Mouse (Mus musculus) liver, embryonic 13.5 days (tissue): ENCODE results near the gene Wdr46. TPM values are rescaled to one million over a fixed set of nuclear protein-coding genes. Genes with fewer than 3 reads are reported as not detected.
"Not testable (repeated sequence)": the region's sequence is repeated elsewhere in the genome, so short reads cannot be mapped to it uniquely, and the experiment has no call there.

Experiments used
- ATAC-seq: fragments of 200-750 bp; cut with Nextera tagmentation; 2 replicates; pipeline ENCODE4 v1.8.0; 2017; ENCODE audit warnings: low read depth, mild to moderate bottlenecking, moderate number of reproducible peaks, moderate library complexity
- DNase-seq: peaks from one replicate; pipeline ENCODE4 v3.0.0; 2022
- H3K27ac ChIP-seq: fragments of 300-500 bp; sonication (generic); 2 replicates; pipeline ENCODE4 v1.5.1; 2015; ENCODE audit warnings: moderate library complexity, mild to moderate bottlenecking, inconsistent platforms
- H3K27me3 ChIP-seq: fragments of 300-500 bp; sonication (generic); 2 replicates; pipeline ENCODE4 v1.6.1; 2015; ENCODE audit warnings: mild to moderate bottlenecking, inconsistent platforms
- H3K36me3 ChIP-seq: fragments of 300-500 bp; sonication (generic); 2 replicates; pipeline ENCODE4 v1.6.1; 2015; ENCODE audit warnings: mild to moderate bottlenecking, inconsistent platforms
- H3K4me1 ChIP-seq: fragments of 300-500 bp; sonication (generic); replicated peaks from 2 replicates; pipeline ENCODE4 v1.6.1; 2015; ENCODE audit warnings: inconsistent platforms
- H3K4me2 ChIP-seq: fragments of 300-500 bp; sonication (generic); 2 replicates; pipeline ENCODE4 v1.6.1; 2015; ENCODE audit warnings: inconsistent platforms, mild to moderate bottlenecking, moderate library complexity
- H3K4me3 ChIP-seq: fragments of 300-500 bp; sonication (generic); replicated peaks from 2 replicates; pipeline ENCODE4 v1.5.1; 2015; ENCODE audit warnings: mild to moderate bottlenecking, inconsistent platforms
- H3K9ac ChIP-seq: fragments of 300-500 bp; sonication (generic); 2 replicates; pipeline ENCODE4 v1.6.1; 2015; ENCODE audit warnings: mild to moderate bottlenecking, inconsistent platforms
- H3K9me3 ChIP-seq: fragments of 300-500 bp; sonication (generic); replicated peaks from 2 replicates; pipeline ENCODE4 v1.6.1; 2016; ENCODE audit warnings: inconsistent platforms
- WGBS: fragments of 180-500 bp; shearing (Covaris S2); methylation state at CpG from one replicate; pipeline ENCODE4 v1.1.7; 2015; ENCODE audit not compliant: insufficient replicate concordance; 5-methylcytosine and 5-hydroxymethylcytosine counted together
- polyA plus RNA-seq: library from polyadenylated mRNA; unstranded; fragments of >200 nt; fragmentation: Nextera tagmentation; extraction: Ambion mirVana; gene quantifications from 2 replicates; pipeline ENCODE4 v1.2.1, GENCODE M21; 2015

The Wdr46 gene
- polyA plus RNA-seq, 1 experiment from 2014 or later: 30.1 TPM

- peaks cover 50% of the 10 kb centered on the region for H3K4me1 ChIP-seq
- no peak for DNase-seq
- H3K4me2 ChIP-seq: no peak overlapping the region
- H3K36me3 ChIP-seq: peaks cover 84% of the 10 kb centered on the region
- H3K9ac ChIP-seq: no peak overlapping the region
- no peak for ATAC-seq
- peak overlapping the region; percentile 11; the same call in 1 of the 2 replicates for H3K27ac ChIP-seq
- H3K4me3 ChIP-seq: no peak overlapping the region
- 63% methylated on average over 10 of the region's 10 CpGs for WGBS
- H3K9me3 ChIP-seq: no peaks in the 10 kb centered on the region
- H3K27me3 ChIP-seq: no peaks in the 10 kb centered on the region
These were observed 7.1 kb downstream of the Wdr46 start for GRCm38 (mm10) chr17:33947430-33948089.

DNA sequence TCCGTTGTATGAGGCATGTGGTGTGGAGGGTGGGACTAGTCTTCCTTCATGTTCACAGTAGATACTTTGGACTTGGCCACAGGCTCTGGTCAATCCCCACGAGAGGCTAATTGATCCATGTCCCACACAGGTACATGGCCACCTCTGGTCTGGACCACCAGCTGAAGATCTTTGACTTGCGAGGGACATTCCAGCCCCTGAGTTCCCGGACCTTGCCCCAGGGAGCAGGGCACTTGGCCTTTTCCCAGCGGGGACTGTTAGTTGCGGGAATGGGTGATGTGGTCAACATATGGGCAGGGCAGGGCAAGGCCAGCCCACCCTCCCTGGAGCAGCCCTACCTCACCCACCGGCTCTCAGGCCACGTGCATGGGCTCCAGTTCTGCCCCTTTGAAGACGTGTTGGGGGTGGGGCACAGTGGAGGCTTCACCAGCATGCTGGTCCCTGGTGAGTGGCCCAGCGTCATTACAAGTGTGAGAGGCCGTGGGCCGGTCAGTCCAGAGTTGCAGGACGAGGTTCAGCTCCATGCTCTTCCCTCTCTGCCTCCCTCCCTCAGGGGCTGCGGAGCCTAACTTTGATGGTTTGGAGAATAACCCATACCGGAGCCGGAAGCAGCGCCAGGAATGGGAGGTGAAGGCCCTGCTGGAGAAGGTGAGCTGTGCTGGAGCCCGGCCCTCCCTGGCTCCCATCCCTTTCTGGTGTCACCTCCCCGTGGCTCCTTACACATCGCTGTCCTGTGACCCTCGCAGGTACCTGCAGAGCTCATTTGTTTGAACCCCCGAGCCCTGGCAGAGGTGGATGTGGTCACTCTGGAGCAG lies 7.8 kb downstream of the Wdr46 start:
- Histone ChIP-seq H3K9ac (no peak overlapping the region), H3K27me3 (no peaks in the 10 kb centered on the region), H3K4me3 (no peak overlapping the region), H3K4me2 (no peak overlapping the region), H3K4me1 (peaks cover 57% of the 10 kb centered on the region), H3K36me3 (peaks cover 84% of the 10 kb centered on the region), H3K27ac (0 out of 2 replicates have a peak overlapping the region, but pooled peaks have one; percentile 11), H3K9me3 (no peaks in the 10 kb centered on the region)
- WGBS: 83% methylated on average over 22 of the region's 22 CpGs
- no peak for ATAC-seq
- no peak for DNase-seq

DNA sequence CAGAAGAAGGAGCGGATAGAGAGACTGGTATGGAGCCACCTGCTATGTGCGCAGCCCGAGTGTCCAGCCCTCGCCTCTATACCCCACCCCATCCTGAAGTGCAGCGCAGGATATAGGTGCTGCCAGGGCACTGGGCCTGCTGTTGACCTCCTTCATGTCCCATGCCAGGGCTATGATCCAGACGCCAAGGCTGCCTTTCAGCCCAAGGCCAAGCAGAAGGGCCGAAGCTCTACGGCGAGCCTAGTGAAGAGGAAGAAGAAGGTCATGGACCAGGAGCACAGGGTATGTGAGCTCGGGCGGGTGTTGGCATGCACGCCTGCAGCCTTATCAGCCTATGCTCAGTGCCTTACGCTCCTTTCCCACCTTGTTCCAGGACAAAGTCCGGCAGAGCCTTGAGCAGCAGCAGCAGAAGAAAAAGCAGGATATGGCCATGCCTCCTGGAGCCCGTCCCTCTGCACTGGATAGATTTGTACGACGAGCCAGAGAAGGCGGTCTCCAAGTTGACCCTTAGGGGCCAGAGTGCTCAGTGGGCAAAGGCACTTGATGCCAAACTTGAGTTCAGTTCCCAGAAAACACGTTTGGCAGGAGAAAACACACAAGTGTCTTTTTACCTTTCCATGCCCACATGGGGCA lies 8.6 kb downstream of the Wdr46 start:
- Histone ChIP-seq H3K9ac (0 out of 2 replicates have a peak overlapping the region, but pooled peaks have one; percentile 9), H3K27me3 (no peaks in the 10 kb centered on the region), H3K27ac (no peak overlapping the region), H3K4me1 (peaks cover 65% of the 10 kb centered on the region), H3K4me3 (no peak overlapping the region), H3K36me3 (peaks cover 84% of the 10 kb centered on the region), H3K4me2 (no peak overlapping the region), H3K9me3 (no peaks in the 10 kb centered on the region)
- ATAC-seq (no peak), DNase-seq (no peak)
- WGBS: 81% methylated on average over 19 of the region's 19 CpGs

GRCm38 (mm10) chr17:33950131-33950625 lies 9.7 kb downstream of the Wdr46 start:
- no peaks in the 10 kb centered on the region for H3K9me3 ChIP-seq
- H3K9ac ChIP-seq: peak overlapping the region; percentile 97
- peak overlapping the region; percentile 96 for H3K4me2 ChIP-seq
- peaks cover 80% of the 10 kb centered on the region for H3K36me3 ChIP-seq
- H3K27ac ChIP-seq: peak overlapping the region; percentile 92
- DNase-seq: no peak
- H3K4me1 ChIP-seq: peaks cover 72% of the 10 kb centered on the region
- peak overlapping the region; percentile 97 for H3K4me3 ChIP-seq
- WGBS: 74% methylated on average over 10 of the region's 10 CpGs
- ATAC-seq: no peak
- H3K27me3 ChIP-seq: no peaks in the 10 kb centered on the region

DNA sequence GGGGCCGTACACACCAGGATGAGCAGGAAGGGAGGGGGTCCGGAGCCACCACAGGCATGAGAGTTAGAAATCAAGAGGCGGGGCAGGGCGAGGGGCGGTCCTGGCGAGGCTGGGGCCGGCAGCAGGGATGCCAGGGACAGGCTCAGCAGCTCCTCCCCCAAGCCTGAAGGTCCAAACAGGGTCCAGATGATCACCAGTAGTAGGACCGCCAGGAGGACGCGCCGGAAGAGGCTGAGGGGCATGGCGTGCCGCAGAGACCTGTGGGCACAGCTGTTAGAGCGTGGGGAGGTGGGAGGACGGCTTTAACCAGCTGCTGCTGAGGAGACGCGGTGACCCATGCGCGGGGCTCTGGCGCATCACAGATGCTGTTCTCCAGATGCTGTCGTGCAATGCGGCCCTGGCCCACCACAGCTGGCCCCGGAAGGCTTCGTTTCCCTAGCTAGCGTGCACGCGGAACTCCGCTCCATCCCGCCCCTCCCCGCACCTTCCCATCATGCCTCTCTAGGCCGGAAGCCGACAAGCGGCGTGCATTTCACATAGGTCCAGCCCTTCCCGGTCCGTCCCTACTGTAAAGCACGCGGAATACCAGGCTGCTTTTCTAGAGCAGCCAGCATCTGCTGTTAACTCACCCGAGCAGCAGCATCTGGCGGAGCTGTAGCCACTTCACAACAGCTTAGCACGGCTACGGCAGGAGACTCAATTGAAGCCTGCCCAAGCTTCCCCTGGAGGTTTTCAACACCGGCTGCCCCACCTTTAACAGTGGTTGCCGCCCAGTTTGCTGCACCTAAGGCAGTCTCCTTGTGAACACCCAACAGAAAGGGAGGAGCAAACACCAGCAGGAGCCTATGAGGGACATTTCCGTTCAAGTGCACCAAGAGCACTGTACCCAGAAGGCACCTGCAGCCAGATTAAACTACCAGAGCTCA lies 10.8 kb downstream of the Wdr46 start, which contains the start of gene B3galt4:
Gene B3galt4, minus strand, starts transcription at position 468 of the 926 bp plus-strand sequence.
- peaks cover 73% of the 10 kb centered on the region for H3K4me1 ChIP-seq
- under 1% methylated on average over 45 of the region's 45 CpGs for WGBS
- H3K4me2 ChIP-seq: peak within 1 kb of the TSS; percentile 96
- DNase-seq: peak; percentile 78
- H3K4me3 ChIP-seq: peak within 1 kb of the TSS; percentile 97
- H3K9ac ChIP-seq: peak within 1 kb of the TSS; percentile 97
- peaks cover 69% of the 10 kb centered on the region for H3K36me3 ChIP-seq
- peak within 1 kb of the TSS; percentile 92 for H3K27ac ChIP-seq
- H3K9me3 ChIP-seq: no peaks in the 10 kb centered on the region
- no peaks in the 10 kb centered on the region for H3K27me3 ChIP-seq
- ATAC-seq: peak; percentile 77

- not testable (repeated sequence) for H3K27me3 ChIP-seq, H3K9me3 ChIP-seq, DNase-seq, ATAC-seq
- Histone ChIP-seq H3K4me2 (peak overlapping the region; percentile 96), H3K4me1 (peaks cover 78% of the 10 kb centered on the region), H3K27ac (peak overlapping the region; percentile 92), H3K36me3 (peaks cover 63% of the 10 kb centered on the region), H3K4me3 (peak overlapping the region; percentile 97), H3K9ac (peak overlapping the region; percentile 97)
- 54% methylated on average over 13 of the region's 13 CpGs for WGBS
These were observed 11.6 kb downstream of the Wdr46 start for GRCm38 (mm10) chr17:33952015-33952414.

GRCm38 (mm10) chr17:33952879-33953278 lies 12.4 kb downstream of the Wdr46 start:
- Histone ChIP-seq H3K4me3 (peak overlapping the region; percentile 97), H3K4me2 (peak overlapping the region; percentile 96), H3K9me3 (no peaks in the 10 kb centered on the region), H3K27me3 (no peaks in the 10 kb centered on the region), H3K36me3 (peaks cover 63% of the 10 kb centered on the region), H3K9ac (peak overlapping the region; percentile 97), H3K4me1 (peaks cover 85% of the 10 kb centered on the region), H3K27ac (peak overlapping the region; percentile 92)
- 60% methylated on average over 4 of the region's 4 CpGs for WGBS
- ATAC-seq (no peak), DNase-seq (no peak)

- Histone ChIP-seq H3K27me3 (no peaks in the 10 kb centered on the region), H3K4me2 (peak overlapping the region; percentile 96), H3K4me1 (peaks cover 82% of the 10 kb centered on the region), H3K9ac (peak overlapping the region; percentile 97), H3K27ac (peak overlapping the region; percentile 92), H3K9me3 (no peaks in the 10 kb centered on the region), H3K36me3 (peaks cover 63% of the 10 kb centered on the region), H3K4me3 (peak overlapping the region; percentile 97)
- DNase-seq (no peak), ATAC-seq (no peak)
- 53% methylated on average over 3 of the region's 3 CpGs for WGBS
These were observed 12.8 kb downstream of the Wdr46 start for GRCm38 (mm10) chr17:33953310-33953709.

GRCm38 (mm10) chr17:33953961-33954565 lies 13.6 kb downstream of the Wdr46 start:
- 16% methylated on average over 5 of the region's 5 CpGs for WGBS
- Histone ChIP-seq H3K27me3 (no peaks in the 10 kb centered on the region), H3K9ac (peak overlapping the region; percentile 97), H3K4me1 (peaks cover 74% of the 10 kb centered on the region), H3K4me3 (peak overlapping the region; percentile 97), H3K27ac (peak overlapping the region; percentile 92), H3K36me3 (peaks cover 63% of the 10 kb centered on the region), H3K9me3 (no peaks in the 10 kb centered on the region), H3K4me2 (peak overlapping the region; percentile 96)
- no peak for ATAC-seq
- DNase-seq: no peak
